Mouse (Mus musculus) stomach, postnatal 0 days (tissue): ENCODE results near the gene Itgam.

Experiments
- CTCF ChIP-seq: IDR thresholded peaks from 2 replicates; pipeline ENCODE4 v1.5.1; 2016; ENCODE audit warnings: antibody characterized with exemption, low read depth, mild to moderate bottlenecking, moderate library complexity
- EP300 ChIP-seq: optimal IDR thresholded peaks from 2 replicates; pipeline ENCODE3; 2016; ENCODE audit warnings: antibody characterized with exemption

- TF ChIP-seq CTCF (no peak), EP300 (no peak)
Observed at GRCm38 (mm10) chr7:128024364-128024763, 38.1 kb upstream of the Itgam start.
